Mouse (Mus musculus) right cerebral cortex, postnatal 10 days (tissue): Measurements from ENCODE around the gene Gm48552.

Experiments used
- DNase-seq, 2 experiments: peaks; one replicate each; pipeline ENCODE4 v3.0.0; 2021; ENCODE audit warnings: low spot score in 2 of 2

Gm48552 gene

DNA sequence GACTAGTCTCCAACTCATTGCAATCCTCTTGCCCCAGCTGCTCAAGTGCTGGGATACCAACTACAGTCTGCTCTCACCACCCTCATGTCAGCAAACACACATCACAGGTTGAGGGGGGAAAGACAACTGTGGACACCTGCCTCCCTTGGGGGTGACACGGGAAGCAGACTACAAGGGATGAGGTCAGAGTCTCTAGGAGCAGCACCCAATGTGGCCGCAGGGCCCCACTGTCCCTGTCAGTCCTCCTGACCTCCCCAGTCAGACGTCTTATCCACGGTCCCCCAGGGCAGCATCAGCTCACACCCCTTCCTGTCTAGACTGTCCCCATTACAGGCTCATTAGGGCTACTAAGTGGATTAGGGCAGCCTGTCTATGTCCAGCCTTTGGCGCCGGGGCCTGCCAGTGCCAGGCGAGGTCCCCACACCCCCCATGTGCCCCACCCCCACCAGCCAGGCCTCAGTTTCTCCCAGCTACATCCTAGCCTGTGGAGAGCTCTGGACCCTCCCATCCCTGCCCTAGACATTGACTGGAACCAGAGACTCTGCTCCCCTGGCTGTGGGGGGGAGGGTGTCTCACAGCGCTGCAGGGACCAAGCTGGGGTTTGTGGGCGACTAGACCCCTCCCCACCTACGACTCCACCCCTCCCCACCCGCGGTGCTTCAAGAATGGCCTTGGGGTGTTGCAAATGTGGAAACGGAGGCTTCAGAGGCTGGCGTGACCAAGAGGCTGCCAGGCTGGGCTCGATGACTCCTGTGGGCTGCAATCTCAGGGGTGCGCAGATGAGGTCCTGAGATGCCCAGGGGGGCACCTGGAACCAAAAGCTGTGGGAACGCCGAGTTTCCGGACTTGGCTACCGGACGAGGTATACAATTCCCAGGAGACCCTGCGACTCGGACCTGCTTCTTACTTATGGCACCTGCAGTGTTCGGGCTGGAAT lies 18.0 kb downstream of the Gm48552 start:
- no peak for DNase-seq

GRCm38 (mm10) chr10:81407539-81408423 lies 19.0 kb downstream of the Gm48552 start:
- DNase-seq = peak; percentile 74 to 85

DNA sequence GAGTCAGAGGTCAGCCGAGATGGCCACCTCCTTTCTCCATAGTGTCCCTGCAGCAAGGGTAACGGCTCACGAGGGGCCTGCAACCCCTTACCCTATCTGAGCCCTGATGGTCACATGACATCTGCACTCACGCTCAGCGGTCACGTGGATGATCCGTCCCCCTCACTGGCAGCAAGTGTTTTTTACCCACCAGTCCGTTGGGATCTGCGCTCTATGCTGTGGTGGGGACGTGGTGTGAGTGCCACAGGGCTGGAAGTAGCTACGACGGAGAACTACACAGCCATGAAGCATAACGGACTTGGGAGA lies 19.6 kb downstream of the Gm48552 start:
- no peak for DNase-seq

GRCm38 (mm10) chr10:81408871-81409291 lies 20.1 kb downstream of the Gm48552 start:
- DNase-seq = peak in 1 of 2 experiments; percentile 81

GRCm38 (mm10) chr10:81409330-81409729 lies 20.5 kb downstream of the Gm48552 start:
- no peak for DNase-seq

DNA sequence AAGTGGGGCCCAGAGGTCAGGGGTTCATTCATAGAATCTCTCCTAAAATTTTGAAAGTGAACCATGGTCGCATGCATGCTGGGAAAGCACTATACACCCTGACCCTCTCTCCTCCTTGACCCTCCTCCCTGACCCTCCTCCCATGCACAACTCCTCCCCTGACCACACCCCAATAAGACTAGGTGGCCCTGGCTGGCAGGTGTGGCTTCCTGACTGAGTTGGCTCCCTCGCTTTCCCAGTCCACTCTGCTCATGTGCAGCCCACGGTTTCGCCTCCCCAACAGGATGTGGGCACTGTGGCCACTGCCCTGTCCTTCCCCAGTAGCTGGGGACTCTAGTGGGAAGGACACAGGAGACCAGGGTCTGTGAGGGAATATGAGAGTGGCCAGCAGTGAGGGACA lies 21.5 kb downstream of the Gm48552 start:
- DNase-seq = no peak

- no peak for DNase-seq
Measured at GRCm38 (mm10) chr10:81410981-81411380, 22.2 kb downstream of the Gm48552 start.

DNA sequence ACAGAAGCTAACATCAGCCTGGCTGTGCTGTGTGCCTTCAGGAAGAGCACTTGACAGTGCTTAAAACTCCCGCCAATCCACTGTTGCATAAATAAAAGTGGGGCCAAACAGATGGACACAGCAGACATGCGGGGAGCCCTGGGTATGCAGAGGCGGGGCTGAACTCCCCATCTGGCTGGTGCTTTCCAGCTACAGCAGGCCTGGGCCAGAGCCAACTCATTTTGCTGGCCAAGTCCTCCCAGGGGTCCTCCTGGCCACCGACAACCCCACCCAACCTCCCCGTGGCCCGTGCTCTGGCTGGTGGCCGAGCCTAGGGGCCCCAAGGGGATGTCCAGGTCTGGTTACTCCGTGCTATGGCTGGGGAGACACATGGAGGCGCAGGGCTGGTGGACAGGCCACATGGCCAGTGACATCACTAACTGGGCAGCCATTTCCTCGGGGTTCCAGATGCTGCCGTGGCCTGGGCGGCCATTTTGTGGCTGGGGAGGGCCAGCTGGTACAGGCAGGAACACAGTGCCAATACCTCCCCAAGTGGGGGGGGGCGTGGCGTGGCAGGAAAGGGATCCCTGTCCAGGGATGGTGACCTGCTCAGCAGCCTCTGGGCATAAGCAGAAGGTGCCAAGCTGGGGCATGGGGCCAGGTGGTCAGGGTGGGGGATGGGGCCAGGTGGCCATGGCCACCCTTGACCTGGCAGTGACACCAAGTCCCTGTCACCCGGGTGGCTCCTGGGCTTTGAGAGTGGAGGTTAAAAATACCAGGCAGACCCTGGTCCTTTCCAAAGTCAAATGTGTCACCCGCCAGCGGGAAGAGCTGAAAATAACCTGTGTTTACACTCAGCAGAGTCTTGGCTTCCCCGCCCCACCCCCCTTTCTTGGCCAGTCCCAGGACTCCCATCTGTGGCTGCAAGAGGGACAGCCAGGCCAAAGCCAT lies 22.9 kb downstream of the Gm48552 start:
- DNase-seq = peak; percentile 77 to 81

GRCm38 (mm10) chr10:81412586-81413309 lies 23.9 kb downstream of the Gm48552 start:
- no peak for DNase-seq

DNA sequence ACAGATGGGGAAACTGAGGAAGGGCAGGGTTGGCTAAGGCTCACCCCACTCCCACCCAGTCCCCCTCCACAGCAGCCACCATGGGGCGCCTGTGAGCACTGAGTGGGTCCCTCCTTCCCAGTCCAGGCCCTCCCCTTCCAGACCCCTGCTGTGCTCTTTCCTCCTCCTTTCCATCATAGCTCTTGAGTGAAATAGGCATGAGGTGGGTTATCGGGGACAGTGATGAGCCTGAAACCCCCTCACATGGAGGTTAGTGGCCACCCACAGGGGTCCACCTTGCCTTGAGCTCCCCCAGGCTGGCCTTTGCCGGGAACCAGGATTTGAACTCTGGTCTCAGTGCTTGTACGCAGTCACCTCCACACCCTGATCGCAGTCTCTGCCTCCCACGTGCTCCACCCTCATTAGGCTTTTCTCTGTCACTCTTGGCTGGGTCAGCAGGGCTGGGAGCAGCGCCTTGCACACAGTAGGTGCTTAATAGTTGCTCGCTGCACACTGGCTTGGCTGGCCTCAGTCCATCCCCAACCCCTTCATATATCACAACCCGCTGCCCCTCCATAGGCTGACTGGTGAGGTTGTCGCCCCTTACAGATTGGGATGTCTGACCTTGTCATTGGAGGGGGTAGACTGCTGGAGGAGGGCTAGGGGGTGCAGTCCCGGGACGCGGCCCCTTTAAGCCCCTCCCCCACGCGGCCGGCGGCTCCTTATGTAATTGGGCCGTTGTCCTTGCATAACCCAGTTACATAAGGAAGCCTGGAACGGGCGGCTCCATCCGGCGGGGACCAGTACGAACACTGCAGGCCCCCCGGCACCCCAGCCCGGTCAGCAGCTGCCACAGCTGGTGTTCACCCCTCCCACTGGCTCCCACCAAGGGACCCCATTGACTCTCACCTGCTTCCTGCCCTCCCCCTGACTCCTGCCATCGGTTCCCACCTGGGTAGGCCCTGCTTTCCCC lies 24.8 kb downstream of the Gm48552 start:
- peak; percentile 86 to 88 for DNase-seq

GRCm38 (mm10) chr10:81414682-81415081 lies 25.9 kb downstream of the Gm48552 start:
- peak in 1 of 2 experiments; percentile 71 for DNase-seq

DNA sequence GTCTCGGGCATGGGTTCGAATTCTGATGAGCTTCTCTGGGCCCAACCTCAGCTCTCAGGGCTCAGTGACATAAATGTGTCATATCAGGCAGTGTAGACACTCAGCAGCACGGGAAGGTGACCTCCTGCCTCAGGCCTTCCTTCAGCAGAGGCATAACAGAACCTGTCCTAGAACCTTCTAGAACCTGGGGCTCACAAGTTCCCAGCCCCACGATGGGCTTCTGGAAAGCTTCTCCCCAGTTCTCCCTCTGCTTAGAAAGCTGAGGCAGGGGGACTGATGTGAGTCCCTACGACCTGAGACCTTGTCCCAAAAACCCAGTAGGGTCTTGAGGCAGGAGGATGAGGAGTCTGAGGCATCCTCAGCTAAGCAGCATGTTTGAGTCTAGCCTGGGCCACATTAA lies 26.3 kb downstream of the Gm48552 start:
- no peak for DNase-seq

DNA sequence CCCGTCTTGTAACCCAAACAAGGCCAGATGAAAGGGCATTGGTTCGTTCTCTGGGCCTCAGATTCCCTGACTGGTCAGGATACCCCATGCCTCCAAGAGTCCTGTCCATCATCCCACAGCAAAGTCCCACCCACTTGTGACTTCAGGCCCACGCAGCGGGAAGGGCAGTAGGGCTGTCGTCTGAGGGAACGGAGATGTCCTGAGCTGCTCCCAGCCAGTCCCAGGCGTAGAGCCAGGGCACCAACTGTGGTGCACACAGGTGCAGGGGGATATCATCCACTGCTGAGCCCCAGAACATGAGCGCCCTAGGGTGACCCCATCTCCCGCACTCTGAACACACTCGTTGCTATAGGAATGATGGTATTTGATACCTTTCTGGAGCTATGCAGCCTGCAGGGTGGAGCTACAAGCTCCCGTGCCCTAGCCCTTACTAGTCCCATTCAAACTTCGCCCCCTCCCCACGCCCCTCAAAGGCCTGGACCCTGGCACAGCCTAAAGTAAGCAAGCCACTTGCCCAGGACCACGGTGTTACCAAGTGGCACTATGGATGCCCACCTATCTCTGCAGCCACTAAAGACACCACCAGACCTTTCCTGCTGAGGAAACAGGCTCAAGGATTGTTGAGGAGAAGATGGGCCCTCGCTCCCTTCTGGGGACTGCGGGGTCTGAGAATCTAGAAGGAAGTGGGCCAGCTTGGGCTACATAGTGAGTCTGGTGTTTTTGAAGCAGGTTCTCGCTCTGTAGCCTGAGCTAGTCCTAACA lies 26.9 kb downstream of the Gm48552 start:
- no peak for DNase-seq

GRCm38 (mm10) chr10:81416581-81417226 lies 27.9 kb downstream of the Gm48552 start:
- DNase-seq = peak; percentile 92 to 93

DNA sequence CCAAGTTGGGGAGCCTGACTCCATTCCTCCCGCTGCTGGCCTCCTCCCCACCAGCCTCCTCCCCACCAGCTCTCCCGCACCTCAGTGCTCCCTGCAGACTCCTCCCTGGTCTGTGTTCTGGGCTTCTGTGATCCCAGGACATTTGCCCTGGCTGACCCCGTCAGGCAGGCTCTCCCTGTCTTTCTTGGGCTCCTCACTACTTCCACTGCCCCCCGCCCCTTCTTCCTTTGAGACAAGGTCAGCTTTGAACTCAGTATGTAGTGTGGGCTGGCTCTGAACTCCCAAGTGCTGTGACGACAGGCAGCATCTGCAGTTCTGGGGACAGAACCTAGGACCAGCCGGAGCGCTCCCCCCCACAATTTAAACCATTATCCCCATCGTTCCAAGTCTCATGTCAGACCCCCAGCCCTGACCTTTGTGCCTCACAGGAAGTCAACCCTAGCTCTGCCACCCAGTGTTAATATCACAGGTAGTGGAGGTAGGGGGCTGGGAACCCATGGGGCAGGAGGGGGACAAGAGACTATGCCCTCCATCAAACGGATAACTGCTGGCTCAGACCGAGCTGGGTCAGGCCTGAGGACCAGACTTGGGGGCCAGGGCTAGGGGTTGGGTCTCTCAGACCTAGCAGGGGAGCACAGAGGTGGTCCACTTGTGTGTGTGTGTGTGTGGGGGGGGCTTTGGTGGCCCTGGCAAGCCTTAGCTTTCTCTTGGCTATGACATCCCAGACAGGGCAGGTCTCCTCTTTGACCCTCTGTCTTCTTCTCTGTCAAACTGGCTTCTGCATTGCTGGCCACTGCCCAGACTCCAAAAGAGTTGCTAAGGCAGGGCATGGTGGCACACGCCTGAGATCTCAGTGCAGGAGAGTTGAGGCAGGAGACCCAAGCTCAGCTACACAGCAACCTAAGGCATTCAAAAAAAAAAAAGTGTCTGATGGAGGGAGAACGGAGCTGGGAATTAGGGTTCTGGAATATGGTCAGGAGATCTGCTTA lies 28.7 kb downstream of the Gm48552 start:
- peak in 1 of 2 experiments; percentile 28 for DNase-seq

DNA sequence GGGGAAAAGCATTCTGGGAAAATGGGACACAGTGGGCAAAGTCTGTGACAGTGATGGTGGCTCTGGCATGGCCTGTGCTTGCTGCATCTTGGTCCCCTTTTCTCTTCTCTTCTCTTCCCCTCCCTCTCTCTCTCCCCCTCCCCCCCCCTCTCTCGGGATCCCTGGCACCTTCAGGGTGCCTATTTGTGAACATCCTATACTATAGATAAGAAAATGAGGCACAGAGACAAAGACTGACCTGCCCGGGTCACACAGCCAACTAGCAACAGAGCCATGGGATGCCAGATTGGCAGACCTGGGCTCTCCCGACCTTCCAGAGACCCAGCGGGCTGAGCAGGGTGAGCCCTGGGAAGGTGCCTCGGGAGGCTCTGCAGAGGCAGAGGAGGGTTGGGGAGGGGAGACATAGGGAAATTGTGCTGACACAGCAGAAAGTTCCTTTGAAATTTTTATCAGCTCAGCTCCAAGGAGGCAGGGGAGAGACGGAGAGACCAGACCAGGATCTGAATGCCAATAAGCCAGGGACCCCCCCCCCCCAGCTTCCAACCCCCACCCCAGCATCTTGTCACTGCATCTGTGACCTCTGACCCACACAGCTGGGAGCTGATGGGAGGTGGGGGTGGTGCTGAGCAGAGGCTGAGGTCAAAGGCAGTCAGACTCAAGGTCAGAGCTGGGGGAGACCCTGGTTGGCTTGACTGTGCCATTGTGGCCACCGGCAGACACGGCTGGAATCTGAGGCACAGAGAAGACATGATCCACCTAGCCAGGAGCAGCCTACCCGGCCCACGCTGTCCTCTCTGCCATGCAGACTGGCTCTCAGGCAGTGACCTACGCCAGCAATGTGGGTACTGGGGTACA lies 29.6 kb downstream of the Gm48552 start:
- DNase-seq = peak; percentile 17 to 34
